Mouse (Mus musculus): ENCODE data around the gene 2900026A02Rik. TPM values are rescaled to one million over a fixed set of nuclear protein-coding genes. Genes with fewer than 3 reads are reported as not detected.
"Not testable (repeated sequence)": the region's sequence is repeated elsewhere in the genome, so short reads cannot be mapped to it uniquely, and the experiment has no call there.

Gene 2900026A02Rik
- polyA plus RNA-seq, 1 experiment from 2014 or later = 1.9 TPM

GRCm38 (mm10) chr5:113114264-113115225 is 106.5 kb downstream of the 2900026A02Rik start:
- 16% methylated on average over 20 of the region's 20 CpGs for WGBS (ENCODE audit: insufficient replicate concordance)
- Histone ChIP-seq H3K27me3 (replicated peaks) (no peaks in the 10 kb centered on the region), H3K9ac (peak overlapping the region; percentile 39), H3K4me1 (peaks cover 78% of the 10 kb centered on the region), H3K36me3 (no peaks in the 10 kb centered on the region), H3K9me3 (replicated peaks) (no peaks in the 10 kb centered on the region), H3K27ac (peak overlapping the region; percentile 87), H3K4me2 (peak overlapping the region; percentile 49), H3K4me3 (no peak overlapping the region)
- peak; percentile 54 for ATAC-seq

GRCm38 (mm10) chr5:113113120-113113519 is 107.9 kb downstream of the 2900026A02Rik start:
- no peaks in the 10 kb centered on the region for H3K27me3 ChIP-seq (replicated peaks)
- peak overlapping the region; percentile 87; the same call in 1 of the 2 replicates for H3K27ac ChIP-seq
- H3K4me2 ChIP-seq = no peak overlapping the region
- no peak overlapping the region for H3K9ac ChIP-seq
- H3K9me3 ChIP-seq (replicated peaks) = no peaks in the 10 kb centered on the region
- no peak for ATAC-seq
- 31% methylated on average over 5 of the region's 5 CpGs for WGBS (ENCODE audit: insufficient replicate concordance)
- H3K4me3 ChIP-seq = no peak overlapping the region
- no peaks in the 10 kb centered on the region for H3K36me3 ChIP-seq
- peaks cover 69% of the 10 kb centered on the region for H3K4me1 ChIP-seq

- no peak for ATAC-seq
- Histone ChIP-seq H3K27me3 (replicated peaks) (no peaks in the 10 kb centered on the region), H3K27ac (0 out of 2 replicates have a peak overlapping the region, but pooled peaks have one; percentile 75), H3K9me3 (replicated peaks) (no peaks in the 10 kb centered on the region), H3K4me2 (peak overlapping the region; percentile 35; the same call in 1 of the 2 replicates), H3K4me3 (no peak overlapping the region), H3K4me1 (peaks cover 71% of the 10 kb centered on the region), H3K9ac (no peak overlapping the region), H3K36me3 (no peaks in the 10 kb centered on the region)
- WGBS (ENCODE audit: insufficient replicate concordance) = 15% methylated on average over 4 of the region's 4 CpGs
Observed at GRCm38 (mm10) chr5:113111336-113111735, 109.7 kb downstream of the 2900026A02Rik start.

DNA sequence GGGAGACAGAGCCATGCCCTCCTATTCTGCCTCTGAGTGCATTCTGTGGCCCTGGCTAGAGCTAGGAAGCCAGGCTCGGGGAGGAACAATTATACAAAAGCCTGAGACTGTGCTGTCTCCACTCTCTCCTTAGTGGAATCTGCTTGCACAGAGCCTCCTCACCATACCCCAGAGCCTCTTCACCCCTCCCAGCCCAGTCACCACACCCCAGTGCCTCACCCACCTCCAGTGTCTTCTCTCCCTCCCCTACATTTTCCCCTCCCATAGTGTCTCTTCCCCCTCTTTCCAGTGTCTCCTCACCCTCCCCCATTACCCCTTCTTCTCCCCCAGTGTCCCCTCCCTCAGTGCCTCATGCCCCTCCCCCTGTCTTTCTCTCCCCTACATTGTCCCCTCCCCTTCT is 110.1 kb downstream of the 2900026A02Rik start:
- peak; percentile 61; the same call in 1 of the 2 replicates for ATAC-seq
- WGBS (ENCODE audit: insufficient replicate concordance) = 0% methylated on average over 1 of the region's 1 CpGs

DNA sequence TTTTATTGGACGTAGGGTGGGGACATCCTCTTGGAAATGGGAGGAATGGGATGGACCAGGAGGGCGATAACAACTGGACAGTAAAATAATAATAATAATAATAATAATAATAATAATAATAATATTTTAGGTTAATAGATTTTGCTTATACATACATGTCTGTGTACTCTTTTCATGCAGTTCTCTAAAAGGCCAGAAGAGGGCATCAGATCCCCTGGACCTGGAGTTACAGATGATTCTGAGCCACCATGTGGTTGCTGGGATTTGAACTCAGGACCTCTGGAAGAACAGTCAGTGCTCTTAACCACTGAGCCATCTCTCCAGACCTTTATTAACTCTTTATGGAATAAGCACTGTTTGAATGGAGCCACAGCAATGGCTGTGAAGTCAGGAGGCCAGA is 111.4 kb downstream of the 2900026A02Rik start:
- WGBS (ENCODE audit: insufficient replicate concordance) = 57% methylated on average over 2 of the region's 2 CpGs
- not testable (repeated sequence) for H3K4me2 ChIP-seq; H3K4me3 ChIP-seq; ATAC-seq; H3K36me3 ChIP-seq; H3K27me3 ChIP-seq (replicated peaks); H3K9ac ChIP-seq; H3K9me3 ChIP-seq (replicated peaks); H3K27ac ChIP-seq
- peaks cover 54% of the 10 kb centered on the region for H3K4me1 ChIP-seq

More for the DNA sequence above, 110.1 kb downstream of the 2900026A02Rik start:
- H3K4me2 ChIP-seq = peak overlapping the region; percentile 35
- no peaks in the 10 kb centered on the region for H3K36me3 ChIP-seq
- H3K9me3 ChIP-seq (replicated peaks) = no peaks in the 10 kb centered on the region
- H3K27ac ChIP-seq = peak overlapping the region; percentile 75
- H3K4me3 ChIP-seq = no peak overlapping the region
- H3K4me1 ChIP-seq = peaks cover 67% of the 10 kb centered on the region
- H3K9ac ChIP-seq = no peak overlapping the region
- no peaks in the 10 kb centered on the region for H3K27me3 ChIP-seq (replicated peaks)

- WGBS (ENCODE audit: insufficient replicate concordance) = 54% methylated on average over 11 of the region's 11 CpGs
- Histone ChIP-seq H3K27ac (0 out of 2 replicates have a peak overlapping the region, but pooled peaks have one; percentile 8), H3K9ac (no peak overlapping the region; the same call in 1 of the 2 replicates), H3K36me3 (no peaks in the 10 kb centered on the region), H3K9me3 (replicated peaks) (no peaks in the 10 kb centered on the region), H3K4me1 (peaks cover 40% of the 10 kb centered on the region), H3K27me3 (replicated peaks) (no peaks in the 10 kb centered on the region), H3K4me3 (no peak overlapping the region), H3K4me2 (0 out of 2 replicates have a peak overlapping the region, but pooled peaks have one; percentile 1)
- peak; percentile 20; the same call in 1 of the 2 replicates for ATAC-seq
Observed at GRCm38 (mm10) chr5:113108165-113108764, 112.8 kb downstream of the 2900026A02Rik start.

DNA sequence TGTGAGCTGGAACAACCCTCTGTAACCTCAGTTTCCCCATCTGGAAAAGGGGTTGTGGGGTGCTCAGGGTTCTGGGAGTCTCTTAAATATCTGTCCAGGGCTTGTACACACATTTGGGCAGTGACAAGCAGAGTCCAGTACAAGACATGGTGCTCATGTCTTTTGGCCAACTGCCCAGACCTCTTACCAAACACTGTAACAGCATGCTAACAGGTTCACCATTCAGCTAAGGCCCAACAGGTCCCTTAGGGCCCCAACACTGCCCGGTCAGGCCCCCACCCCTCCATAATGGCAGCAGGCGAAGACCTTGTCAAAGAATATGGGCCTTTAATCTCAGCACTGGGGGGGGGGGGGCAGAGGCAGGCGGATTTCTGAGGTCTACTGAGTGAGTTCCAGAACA is 113.3 kb downstream of the 2900026A02Rik start:
- Histone ChIP-seq H3K27me3 (replicated peaks) (no peaks in the 10 kb centered on the region), H3K36me3 (no peaks in the 10 kb centered on the region), H3K4me2 (no peak overlapping the region), H3K4me1 (peaks cover 35% of the 10 kb centered on the region), H3K9me3 (replicated peaks) (no peaks in the 10 kb centered on the region), H3K4me3 (no peak overlapping the region), H3K9ac (no peak overlapping the region), H3K27ac (no peak overlapping the region)
- WGBS (ENCODE audit: insufficient replicate concordance) = 70% methylated on average over 3 of the region's 3 CpGs
- no peak for ATAC-seq

DNA sequence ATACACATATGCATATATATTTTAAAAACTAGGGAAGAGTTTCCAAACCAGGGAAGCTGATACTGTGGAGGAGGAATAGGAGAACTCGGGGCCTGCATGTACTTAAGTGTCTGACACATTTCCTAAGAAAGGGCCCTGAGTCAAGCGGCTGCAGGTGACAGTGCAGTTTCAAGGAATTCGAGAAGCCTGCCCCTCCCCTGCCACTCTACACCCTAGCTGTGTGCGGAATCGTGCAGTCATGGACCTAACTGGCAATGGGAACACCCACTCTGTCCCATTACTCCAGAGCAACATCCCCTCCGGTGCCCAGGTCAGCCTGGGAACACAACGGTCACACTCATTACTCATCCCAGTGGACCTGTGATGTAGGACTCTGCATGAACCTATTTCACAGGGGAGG is 114.4 kb downstream of the 2900026A02Rik start:
- Histone ChIP-seq H3K9me3 (replicated peaks) (no peaks in the 10 kb centered on the region), H3K4me1 (peaks cover 24% of the 10 kb centered on the region), H3K27ac (no peak overlapping the region), H3K27me3 (replicated peaks) (no peaks in the 10 kb centered on the region), H3K9ac (no peak overlapping the region), H3K36me3 (no peaks in the 10 kb centered on the region), H3K4me3 (no peak overlapping the region), H3K4me2 (no peak overlapping the region)
- ATAC-seq = no peak
- WGBS (ENCODE audit: insufficient replicate concordance) = 80% methylated on average over 7 of the region's 7 CpGs

DNA sequence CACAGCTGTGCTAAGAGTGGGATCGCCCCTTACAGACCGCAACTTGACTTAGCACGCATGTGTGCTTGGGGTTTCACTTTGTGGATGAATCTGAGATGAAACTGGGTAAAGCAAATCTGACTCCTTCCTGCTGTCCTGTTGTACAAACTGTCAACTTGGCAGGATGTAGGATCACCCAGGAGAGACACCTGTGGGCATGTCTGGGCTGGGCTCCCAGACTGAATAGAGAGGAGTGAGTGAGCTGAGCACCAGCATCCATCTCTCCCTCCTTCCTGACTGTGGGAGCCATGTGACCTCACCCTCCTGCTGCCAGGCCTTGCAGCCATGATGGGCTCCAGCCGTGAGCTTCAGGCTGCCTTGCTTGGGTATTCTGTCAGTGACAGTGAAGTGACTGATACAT is 115.6 kb downstream of the 2900026A02Rik start:
- Histone ChIP-seq H3K27me3 (replicated peaks) (no peaks in the 10 kb centered on the region), H3K36me3 (no peaks in the 10 kb centered on the region), H3K27ac (no peak overlapping the region), H3K4me2 (no peak overlapping the region), H3K4me3 (no peak overlapping the region), H3K4me1 (peaks cover 13% of the 10 kb centered on the region), H3K9me3 (replicated peaks) (no peaks in the 10 kb centered on the region), H3K9ac (no peak overlapping the region)
- ATAC-seq = no peak
- WGBS (ENCODE audit: insufficient replicate concordance) = 79% methylated on average over 4 of the region's 4 CpGs

- Histone ChIP-seq H3K27me3 (replicated peaks) (no peaks in the 10 kb centered on the region), H3K4me1 (peaks cover 10% of the 10 kb centered on the region), H3K9ac (no peak overlapping the region), H3K4me2 (no peak overlapping the region), H3K9me3 (replicated peaks) (no peaks in the 10 kb centered on the region), H3K4me3 (no peak overlapping the region), H3K27ac (no peak overlapping the region), H3K36me3 (no peaks in the 10 kb centered on the region)
- ATAC-seq = no peak
- 73% methylated on average over 9 of the region's 9 CpGs for WGBS (ENCODE audit: insufficient replicate concordance)
Observed at GRCm38 (mm10) chr5:113105035-113105434, 116.0 kb downstream of the 2900026A02Rik start.

- H3K4me3 ChIP-seq = no peak overlapping the region
- WGBS (ENCODE audit: insufficient replicate concordance) = 74% methylated on average over 7 of the region's 7 CpGs
Observed at GRCm38 (mm10) chr5:113102455-113102854, 118.6 kb downstream of the 2900026A02Rik start.

GRCm38 (mm10) chr5:113101457-113101856 is 119.6 kb downstream of the 2900026A02Rik start:
- H3K36me3 ChIP-seq = no peaks in the 10 kb centered on the region; the same call in 1 of the 2 replicates
- ATAC-seq = no peak

More at GRCm38 (mm10) chr5:113102455-113102854, 118.6 kb downstream of the 2900026A02Rik start:
- no peak for ATAC-seq
- no peaks in the 10 kb centered on the region for H3K27me3 ChIP-seq (replicated peaks)
- no peak overlapping the region for H3K27ac ChIP-seq
- no peaks in the 10 kb centered on the region for H3K9me3 ChIP-seq (replicated peaks)
- H3K36me3 ChIP-seq = no peaks in the 10 kb centered on the region
- no peaks in the 10 kb centered on the region for H3K4me1 ChIP-seq
- no peak overlapping the region for H3K9ac ChIP-seq
- no peak overlapping the region for H3K4me2 ChIP-seq

More at GRCm38 (mm10) chr5:113101457-113101856, 119.6 kb downstream of the 2900026A02Rik start:
- H3K4me3 ChIP-seq = no peak overlapping the region
- H3K4me1 ChIP-seq = no peaks in the 10 kb centered on the region
- H3K27ac ChIP-seq = no peak overlapping the region
- no peak overlapping the region for H3K9ac ChIP-seq
- H3K27me3 ChIP-seq (replicated peaks) = no peaks in the 10 kb centered on the region
- no peak overlapping the region for H3K4me2 ChIP-seq
- H3K9me3 ChIP-seq (replicated peaks) = no peaks in the 10 kb centered on the region
- 78% methylated on average over 10 of the region's 10 CpGs for WGBS (ENCODE audit: insufficient replicate concordance)
